8 mouse cellular contexts compared by ENCODE assay signal in genomic region chr11:87087142-87087541, GRCm38 (mm10). TPM values are rescaled to one million over a fixed set of nuclear protein-coding genes. Genes with fewer than 3 reads are reported as not detected.
DNase-seq lines count a peak whose midpoint lies in the region; ATAC-seq lines count a peak whose summit lies in the region.

No protein-coding gene starts in this region.

- H3K4me2 ChIP-seq in forebrain, embryonic 15.5 days (replicated peaks): peak overlapping the region; percentile 84
- H3K4me2 ChIP-seq in liver, embryonic 16.5 days (ENCODE audit: low read depth, low read length): peak overlapping the region; percentile 78

- H3K36me3 ChIP-seq in erythroblast, embryonic 14.5 days (ENCODE audit: control insufficient read depth): peaks cover 64% of the 10 kb centered on the region
- H3K36me3 ChIP-seq in forebrain, embryonic 15.5 days: peaks cover 37% of the 10 kb centered on the region
- peaks cover 25% of the 10 kb centered on the region for H3K36me3 ChIP-seq in liver, embryonic 16.5 days (ENCODE audit: control insufficient read depth, insufficient read depth)

- no peaks in the 10 kb centered on the region for H3K9me3 ChIP-seq in erythroblast, embryonic 14.5 days (ENCODE audit: control insufficient read depth, low read length)
- H3K9me3 ChIP-seq in forebrain, embryonic 15.5 days: no peaks in the 10 kb centered on the region
- H3K9me3 ChIP-seq in liver, embryonic 16.5 days (replicated peaks; ENCODE audit: control insufficient read depth, low read length): no peaks in the 10 kb centered on the region

- H3K4me1 ChIP-seq in erythroblast, embryonic 14.5 days (ENCODE audit: control insufficient read depth): peaks cover 35% of the 10 kb centered on the region
- peaks cover 37% of the 10 kb centered on the region for H3K4me1 ChIP-seq in forebrain, embryonic 15.5 days
- peaks cover 24% of the 10 kb centered on the region for H3K4me1 ChIP-seq in liver, embryonic 16.5 days (ENCODE audit: control insufficient read depth, low read depth, low read length)

- H3K4me3 ChIP-seq in erythroblast, embryonic 14.5 days (replicated peaks): peak overlapping the region; percentile 95
- H3K4me3 ChIP-seq in forebrain, embryonic 15.5 days: peak overlapping the region; percentile 95
- H3K4me3 ChIP-seq in liver, embryonic 16.5 days (ENCODE audit: low read depth, low read length): peak overlapping the region; percentile 89

- DNase-seq in 416B (ENCODE audit: low read depth): peak; percentile 33
- no peak for DNase-seq in Muller cell, postnatal 12 days (ENCODE audit: inconsistent ontology term)
- DNase-seq in left cerebral cortex, postnatal 10 days (ENCODE audit: extremely low spot score in 1 of 2, low spot score in 2 of 2): no peak
- DNase-seq in testis, postnatal 14 days (ENCODE audit: low spot score): no peak

- no peaks in the 10 kb centered on the region for H3K27me3 ChIP-seq in erythroblast, embryonic 14.5 days (ENCODE audit: control insufficient read depth)
- no peaks in the 10 kb centered on the region for H3K27me3 ChIP-seq in forebrain, embryonic 15.5 days
- H3K27me3 ChIP-seq in liver, embryonic 16.5 days (ENCODE audit: control insufficient read depth, insufficient read depth, low read depth, low read length): no peaks in the 10 kb centered on the region

- H3K27ac ChIP-seq in forebrain, embryonic 15.5 days (replicated peaks): no peak overlapping the region
- H3K27ac ChIP-seq in liver, embryonic 16.5 days (ENCODE audit: low read length): no peak overlapping the region; the same call in 1 of the 2 replicates

- WGBS in forebrain, embryonic 15.5 days: 73% methylated on average over 2 of the region's 2 CpGs
- 19% methylated on average over 2 of the region's 2 CpGs for WGBS in liver, embryonic 16.5 days (ENCODE audit: insufficient replicate concordance)

- no peak for ATAC-seq in erythroblast, adult 5-6 weeks (replicated peaks; ENCODE audit: low FRiP score, poor library complexity, severe bottlenecking)
- no peak for ATAC-seq in forebrain, embryonic 15.5 days (replicated peaks)
- ATAC-seq in liver, embryonic 16.5 days (ENCODE audit: low read depth): peak; percentile 34; the same call in 1 of the 2 replicates

- H3K9ac ChIP-seq in forebrain, embryonic 15.5 days (replicated peaks): peak overlapping the region; percentile 88; the same call in 1 of the 2 replicates
- H3K9ac ChIP-seq in liver, embryonic 16.5 days (ENCODE audit: low read depth, low read length): peak overlapping the region; percentile 83

- intact Hi-C loops in left cerebral cortex, postnatal 10 days (cut with DNase I): no loop called here

RNA-seq across cellular contexts. Expression of gene Smg8, which starts 0.6 kb away (rescaled TPM):
- 0.18 and 0.20 TPM in 2 replicates for polyA plus RNA-seq in erythroblast, embryonic 14.5 days (2012)
- 3.3 and 5.2 TPM in 2 replicates for total RNA-seq in erythroblast, adult 5-6 weeks (2015; ENCODE audit: low replicate concordance)
- 4.1 and 5.4 TPM in 2 replicates for total RNA-seq in erythroblast, adult 5-6 weeks (2017; ENCODE audit: low replicate concordance)
- 22.2 and 22.6 TPM in 2 replicates for polyA plus RNA-seq in forebrain, embryonic 15.5 days (2015; fragmentation: Nextera tagmentation; extraction: Ambion mirVana)
- 6.7 and 7.2 TPM in 2 replicates for polyA plus RNA-seq in liver, embryonic 16.5 days (2015; fragmentation: Nextera tagmentation; extraction: Ambion mirVana)
- total RNA-seq in left cerebral cortex, postnatal 10 days (2021): 10 to 100 TPM; 15.4 to 15.8 TPM

RNA-seq across cellular contexts. Expression of gene Gdpd1, which starts 13.3 kb away (rescaled TPM):
- polyA plus RNA-seq in erythroblast, embryonic 14.5 days (2012): 0.08 and 0.19 TPM in 2 replicates
- total RNA-seq in erythroblast, adult 5-6 weeks (2015; ENCODE audit: low replicate concordance): 1.2 TPM in 1 of 2 replicates, not detected in the other
- total RNA-seq in erythroblast, adult 5-6 weeks (2017; ENCODE audit: low replicate concordance): 1.3 TPM in 1 of 2 replicates, not detected in the other
- polyA plus RNA-seq in forebrain, embryonic 15.5 days (2015; fragmentation: Nextera tagmentation; extraction: Ambion mirVana): 187 TPM in 2 replicates
- 4.7 and 5.2 TPM in 2 replicates for polyA plus RNA-seq in liver, embryonic 16.5 days (2015; fragmentation: Nextera tagmentation; extraction: Ambion mirVana)
- total RNA-seq in left cerebral cortex, postnatal 10 days (2021): 10 to 100 TPM; 57.0 to 58.1 TPM

RNA-seq across cellular contexts. Expression of gene Prr11, which starts 21.4 kb away (rescaled TPM):
- 0.30 and 0.44 TPM in 2 replicates for polyA plus RNA-seq in erythroblast, embryonic 14.5 days (2012)
- 19.2 and 25.0 TPM in 2 replicates for total RNA-seq in erythroblast, adult 5-6 weeks (2015; ENCODE audit: low replicate concordance)
- 6.6 and 8.8 TPM in 2 replicates for total RNA-seq in erythroblast, adult 5-6 weeks (2017; ENCODE audit: low replicate concordance)
- 4.0 and 4.3 TPM in 2 replicates for polyA plus RNA-seq in forebrain, embryonic 15.5 days (2015; fragmentation: Nextera tagmentation; extraction: Ambion mirVana)
- polyA plus RNA-seq in liver, embryonic 16.5 days (2015; fragmentation: Nextera tagmentation; extraction: Ambion mirVana): 4.7 and 5.4 TPM in 2 replicates
- total RNA-seq in left cerebral cortex, postnatal 10 days (2021): 1 to 10 TPM; 1.3 to 1.5 TPM

RNA-seq across cellular contexts. Expression of gene Ska2, which starts 21.9 kb away (rescaled TPM):
- polyA plus RNA-seq in erythroblast, embryonic 14.5 days (2012): 0.12 and 0.37 TPM in 2 replicates
- 24.5 and 36.1 TPM in 2 replicates for total RNA-seq in erythroblast, adult 5-6 weeks (2015; ENCODE audit: low replicate concordance)
- 14.1 and 19.8 TPM in 2 replicates for total RNA-seq in erythroblast, adult 5-6 weeks (2017; ENCODE audit: low replicate concordance)
- polyA plus RNA-seq in forebrain, embryonic 15.5 days (2015; fragmentation: Nextera tagmentation; extraction: Ambion mirVana): 73.9 and 80.2 TPM in 2 replicates
- 20.6 and 25.6 TPM in 2 replicates for polyA plus RNA-seq in liver, embryonic 16.5 days (2015; fragmentation: Nextera tagmentation; extraction: Ambion mirVana)
- total RNA-seq in left cerebral cortex, postnatal 10 days (2021): 10 to 100 TPM; 16.3 to 16.9 TPM

RNA-seq across cellular contexts. Expression of gene Trim37, which starts 39.7 kb away (rescaled TPM):
- 0.86 and 1.2 TPM in 2 replicates for polyA plus RNA-seq in erythroblast, embryonic 14.5 days (2012)
- total RNA-seq in erythroblast, adult 5-6 weeks (2015; ENCODE audit: low replicate concordance): 12.7 and 19.0 TPM in 2 replicates
- total RNA-seq in erythroblast, adult 5-6 weeks (2017; ENCODE audit: low replicate concordance): 28.4 and 36.2 TPM in 2 replicates
- polyA plus RNA-seq in forebrain, embryonic 15.5 days (2015; fragmentation: Nextera tagmentation; extraction: Ambion mirVana): 86.9 and 90.3 TPM in 2 replicates
- polyA plus RNA-seq in liver, embryonic 16.5 days (2015; fragmentation: Nextera tagmentation; extraction: Ambion mirVana): 14.0 and 14.5 TPM in 2 replicates
- total RNA-seq in left cerebral cortex, postnatal 10 days (2021): 100 to 1,000 TPM; 176 to 177 TPM

Comparison
In these comparisons a context has a peak if more than half of its experiments do, and no peak if none do; other contexts are left out.
1. RNA of gene Gdpd1, which starts 13.3 kb away (polyA plus RNA-seq): 187 TPM in forebrain, embryonic 15.5 days; 4.7 to 5.2 TPM in liver, embryonic 16.5 days and 0.08 to 0.19 TPM in erythroblast, embryonic 14.5 days; every median in the first group is over 10 times any median in the second.
2. Peak in every context shown above with its lines, with median percentiles within 50 percentile points of each other: H3K4me3 ChIP-seq.